Mouse (Mus musculus) thymus, adult 2 months (tissue): ENCODE measurements around the gene Anapc11. TPM values are rescaled to one million over a fixed set of nuclear protein-coding genes. Genes with fewer than 3 reads are reported as not detected.

Experiments
- DNase-seq: peaks from one replicate; pipeline ENCODE4 v3.0.0; 2021
- H3K27ac ChIP-seq: fragments of 200-500 bp; 2 replicates; pipeline ENCODE4 v1.5.1; 2012; ENCODE audit warnings: low read length, control low read depth; ENCODE audit not compliant: control insufficient read depth, insufficient read depth
- H3K27me3 ChIP-seq: fragments of 200-500 bp; 2 replicates; pipeline ENCODE4 v1.6.1; 2012; ENCODE audit warnings: mild to moderate bottlenecking, low read length, moderate library complexity, mixed read lengths; ENCODE audit not compliant: control insufficient read depth, insufficient read depth
- H3K36me3 ChIP-seq: fragments of 200-500 bp; 2 replicates; pipeline ENCODE4 v1.6.1; 2012; ENCODE audit warnings: mild to moderate bottlenecking, low read length, moderate library complexity; ENCODE audit not compliant: control insufficient read depth, insufficient read depth
- H3K4me1 ChIP-seq: fragments of 200-500 bp; replicated peaks from 2 replicates; pipeline ENCODE4 v1.6.1; 2012; ENCODE audit warnings: low read length; ENCODE audit not compliant: control insufficient read depth, insufficient read depth
- H3K4me3 ChIP-seq: fragments of 200-500 bp; 2 replicates; pipeline ENCODE4 v1.5.1; 2012; ENCODE audit warnings: mild to moderate bottlenecking, low read length, control low read depth, moderate library complexity; ENCODE audit not compliant: control insufficient read depth, insufficient read depth
- CTCF ChIP-seq: fragments of 200-500 bp; IDR thresholded peaks from 2 replicates; pipeline ENCODE4 v1.5.1; 2012; ENCODE audit warnings: mild to moderate bottlenecking, control low read depth, low read length, moderate library complexity, borderline replicate concordance; ENCODE audit not compliant: control insufficient read depth, poor library complexity, insufficient read depth; ENCODE audit errors: extremely low read depth
- POLR2A ChIP-seq: fragments of 200-500 bp; IDR thresholded peaks from 2 replicates; pipeline ENCODE4 v1.6.1; 2012; ENCODE audit warnings: mild to moderate bottlenecking, low read length, control low read depth, moderate library complexity; ENCODE audit not compliant: control insufficient read depth, poor library complexity, insufficient read depth; ENCODE audit errors: extremely low read depth
- WGBS: fragments of 180-500 bp; shearing (Covaris S2); methylation state at CpG from one replicate; pipeline ENCODE4 v1.1.7; 2018; 5-methylcytosine and 5-hydroxymethylcytosine counted together
- polyA plus RNA-seq: library from polyadenylated mRNA; depleted of rRNA; stranded (reverse); fragments of >200 nt; gene quantifications from 2 replicates; pipeline ENCODE4 v1.2.3, GENCODE M21; 2012

Gene Anapc11
- polyA plus RNA-seq, 1 experiment: 140 TPM

GRCm38 (mm10) chr11:120606764-120607163 lies 8.5 kb downstream of the Anapc11 start:
- no peak for DNase-seq
- no peak for TF ChIP-seq POLR2A
- TF ChIP-seq CTCF: no peak
- no peak overlapping the region for H3K4me3 ChIP-seq
- H3K4me1 ChIP-seq: no peaks in the 10 kb centered on the region
- H3K36me3 ChIP-seq: peaks cover 15% of the 10 kb centered on the region
- WGBS: 94% methylated on average over 4 of the region's 4 CpGs
- H3K27me3 ChIP-seq: no peaks in the 10 kb centered on the region
- H3K27ac ChIP-seq: no peak overlapping the region

DNA sequence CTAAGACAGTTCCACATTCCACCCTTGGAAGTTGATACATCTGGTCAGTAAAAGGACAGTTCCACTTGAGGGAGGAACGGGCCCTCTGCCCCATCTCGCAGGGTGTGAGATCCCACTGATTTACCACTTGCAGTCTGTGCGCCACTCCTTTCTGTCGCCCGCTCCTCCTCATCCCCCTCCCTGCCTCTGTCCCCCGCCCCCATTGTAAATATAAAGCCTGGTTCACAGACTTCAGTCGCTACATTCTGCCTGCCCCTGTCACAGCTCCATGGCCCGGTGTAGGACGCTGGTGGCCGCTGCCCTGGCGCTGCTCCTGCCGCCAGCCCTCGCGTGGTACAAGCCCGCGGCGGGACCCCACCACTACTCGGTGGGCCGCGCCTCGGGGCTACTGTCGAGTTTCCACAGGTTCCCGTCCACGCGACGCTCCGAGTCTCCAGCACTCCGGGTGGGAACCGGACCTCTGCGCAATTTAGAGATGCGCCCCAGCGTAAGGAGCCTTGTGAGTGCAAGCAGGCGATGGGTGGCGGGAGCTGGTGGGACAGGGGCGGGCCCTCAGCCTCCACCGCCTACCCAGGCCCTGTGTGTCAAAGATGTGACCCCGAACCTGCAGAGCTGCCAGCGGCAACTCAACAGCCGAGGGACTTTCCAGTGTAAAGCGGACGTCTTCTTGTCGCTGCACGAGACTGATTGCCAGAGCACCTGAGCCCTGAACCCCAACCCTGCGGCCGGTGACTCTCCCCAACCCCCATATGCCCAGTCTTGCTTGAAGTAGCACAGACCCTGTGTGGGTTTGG lies 10.2 kb downstream of the Anapc11 start, which contains the start of gene Npb:
TSS of gene Npb (plus strand) at position 237 of the 794 bp plus-strand sequence.
- no peaks in the 10 kb centered on the region for H3K4me1 ChIP-seq
- no peaks in the 10 kb centered on the region for H3K27me3 ChIP-seq

DNA sequence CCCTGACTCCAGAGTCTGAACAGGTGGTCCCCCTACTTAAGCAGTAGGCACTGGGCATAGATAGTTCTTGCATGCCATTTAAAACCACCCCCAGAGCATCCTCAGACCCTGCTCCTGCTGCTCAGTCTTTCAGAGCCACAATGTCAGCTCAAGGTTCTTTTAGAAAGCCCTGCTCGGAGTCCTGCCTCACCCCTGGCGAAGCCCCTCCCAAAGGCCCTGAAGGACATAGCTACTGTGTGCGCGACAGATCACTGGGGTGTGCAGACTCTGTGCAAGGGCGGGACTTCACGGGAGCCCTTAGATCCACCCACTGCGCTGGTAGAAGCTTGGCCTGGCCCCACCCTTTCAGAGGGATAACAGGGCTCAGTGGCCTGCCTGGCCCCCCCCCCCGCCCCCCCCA lies 11.0 kb downstream of the Anapc11 start:
- 86% methylated on average over 8 of the region's 8 CpGs for WGBS
- Histone ChIP-seq H3K4me3 (no peak overlapping the region), H3K4me1 (no peaks in the 10 kb centered on the region), H3K27me3 (no peaks in the 10 kb centered on the region), H3K36me3 (peaks cover 5% of the 10 kb centered on the region; the same call in 1 of the 2 replicates), H3K27ac (no peak overlapping the region)
- TF ChIP-seq CTCF (no peak), POLR2A (no peak)
- DNase-seq: no peak

More for the DNA sequence above, 10.2 kb downstream of the Anapc11 start, which contains the start of gene Npb:
- Histone ChIP-seq H3K27ac (no peak within 1 kb of the TSS), H3K36me3 (peaks cover 14% of the 10 kb centered on the region), H3K4me3 (no peak within 1 kb of the TSS)
- WGBS: 54% methylated on average over 45 of the region's 45 CpGs
- no peak for DNase-seq
- no peak for TF ChIP-seq POLR2A
- TF ChIP-seq CTCF: 0 out of 2 replicates have a peak, but pooled peaks have one; percentile 18

DNA sequence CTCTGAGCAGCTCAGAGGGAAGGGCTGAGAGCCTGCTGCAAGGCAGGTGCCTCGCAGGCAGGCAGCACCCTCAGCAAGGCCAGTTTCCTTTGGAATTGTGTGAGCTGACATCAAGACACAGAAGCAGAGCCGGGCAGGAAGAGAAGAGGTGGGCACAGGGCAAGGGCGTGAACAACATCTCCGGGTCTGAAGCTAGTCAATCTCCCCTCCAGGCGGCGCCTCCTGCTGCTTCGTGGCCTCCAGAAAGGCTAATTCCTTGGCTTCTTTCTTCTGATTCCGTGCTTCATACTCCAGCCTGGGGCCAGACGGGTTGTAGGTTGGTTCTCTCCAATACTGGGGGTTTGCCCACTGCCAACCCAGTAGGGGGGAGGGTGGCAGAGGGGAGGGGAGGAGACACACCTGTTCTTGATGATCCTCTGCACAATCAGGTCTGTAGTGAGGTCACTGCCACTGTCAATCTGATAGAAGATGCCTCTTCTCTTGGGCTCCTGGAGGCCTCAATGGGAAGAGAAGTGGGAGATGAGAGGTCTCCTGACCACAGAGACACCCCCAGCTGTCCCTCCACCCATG lies 12.3 kb downstream of the Anapc11 start:
- WGBS: 95% methylated on average over 9 of the region's 9 CpGs
- Histone ChIP-seq H3K4me3 (no peak overlapping the region), H3K27me3 (no peaks in the 10 kb centered on the region), H3K36me3 (0 out of 2 replicates have a peak, but pooled peaks cover 4% of the 10 kb centered on the region), H3K27ac (no peak overlapping the region), H3K4me1 (no peaks in the 10 kb centered on the region)
- no peak for DNase-seq
- TF ChIP-seq CTCF: no peak
- no peak for TF ChIP-seq POLR2A

- peak; percentile 93 for TF ChIP-seq CTCF
- TF ChIP-seq POLR2A: no peak
- H3K4me3 ChIP-seq: no peak overlapping the region
- no peak overlapping the region for H3K27ac ChIP-seq
- 0 out of 2 replicates have a peak, but pooled peaks cover 4% of the 10 kb centered on the region for H3K36me3 ChIP-seq
- H3K4me1 ChIP-seq: peaks cover 8% of the 10 kb centered on the region
- DNase-seq: peak; percentile 80
- no peaks in the 10 kb centered on the region for H3K27me3 ChIP-seq
- WGBS: 60% methylated on average over 6 of the region's 6 CpGs
These were observed 14.5 kb downstream of the Anapc11 start for GRCm38 (mm10) chr11:120612763-120613162.

- Histone ChIP-seq H3K4me3 (no peak overlapping the region), H3K27ac (no peak overlapping the region), H3K4me1 (peaks cover 11% of the 10 kb centered on the region), H3K36me3 (peaks cover 6% of the 10 kb centered on the region), H3K27me3 (no peaks in the 10 kb centered on the region)
- 95% methylated on average over 10 of the region's 10 CpGs for WGBS
- no peak for TF ChIP-seq POLR2A
- TF ChIP-seq CTCF: no peak
- no peak for DNase-seq
These were observed 15.3 kb downstream of the Anapc11 start for GRCm38 (mm10) chr11:120613481-120613972.
